Mouse (Mus musculus): ENCODE results near the gene Usp16. TPM values are rescaled to one million over a fixed set of nuclear protein-coding genes. Genes with fewer than 3 reads are reported as not detected.
"Not testable (repeated sequence)": the region's sequence is repeated elsewhere in the genome, so short reads cannot be mapped to it uniquely, and the experiment has no call there.

Usp16 gene
- polyA plus RNA-seq, 1 experiment = 69.2 TPM

- no peak for DNase-seq (ENCODE audit: extremely low spot score in 1 of 2, low spot score in 1 of 2)
Measured at GRCm38 (mm10) chr16:87484367-87484766, 29.9 kb downstream of the Usp16 start.

- no peak for DNase-seq (ENCODE audit: extremely low spot score in 1 of 2, low spot score in 1 of 2)
Measured at GRCm38 (mm10) chr16:87486739-87487138, 32.2 kb downstream of the Usp16 start.

- DNase-seq (ENCODE audit: extremely low spot score in 1 of 2, low spot score in 1 of 2) = no peak
Measured at GRCm38 (mm10) chr16:87488605-87489004, 34.1 kb downstream of the Usp16 start.

GRCm38 (mm10) chr16:87492191-87492792, 37.8 kb downstream of the Usp16 start:
- not testable (repeated sequence) for DNase-seq (ENCODE audit: extremely low spot score in 1 of 2, low spot score in 1 of 2)

- DNase-seq (ENCODE audit: extremely low spot score in 1 of 2, low spot score in 1 of 2) = no peak
Measured at GRCm38 (mm10) chr16:87494955-87495655, 40.6 kb downstream of the Usp16 start.

- peak; percentile 94 to 98 for DNase-seq (ENCODE audit: extremely low spot score in 1 of 2, low spot score in 1 of 2)
Measured at GRCm38 (mm10) chr16:87495716-87496447, 41.4 kb downstream of the Usp16 start, which contains the start of gene Cct8. Gene Cct8, minus strand, starts transcription at chr16:87495873.

GRCm38 (mm10) chr16:87496728-87497127, 42.2 kb downstream of the Usp16 start:
- DNase-seq (ENCODE audit: extremely low spot score in 1 of 2, low spot score in 1 of 2) = no peak

- no peak for DNase-seq (ENCODE audit: extremely low spot score in 1 of 2, low spot score in 1 of 2)
Measured at GRCm38 (mm10) chr16:87497171-87497570, 42.7 kb downstream of the Usp16 start.

GRCm38 (mm10) chr16:87499556-87499955, 45.1 kb downstream of the Usp16 start:
- DNase-seq (ENCODE audit: extremely low spot score in 1 of 2, low spot score in 1 of 2) = no peak

- no peak for DNase-seq (ENCODE audit: extremely low spot score in 1 of 2, low spot score in 1 of 2)
Measured at GRCm38 (mm10) chr16:87501304-87502078, 47.0 kb downstream of the Usp16 start.

- no peak for DNase-seq (ENCODE audit: extremely low spot score in 1 of 2, low spot score in 1 of 2)
Measured at GRCm38 (mm10) chr16:87511706-87512105, 57.2 kb downstream of the Usp16 start.

- no peak for DNase-seq (ENCODE audit: extremely low spot score in 1 of 2, low spot score in 1 of 2)
Measured at GRCm38 (mm10) chr16:87512331-87512730, 57.8 kb downstream of the Usp16 start.

- no peak for DNase-seq (ENCODE audit: extremely low spot score in 1 of 2, low spot score in 1 of 2)
Measured at GRCm38 (mm10) chr16:87524228-87524627, 69.7 kb downstream of the Usp16 start.

GRCm38 (mm10) chr16:87527553-87528249, 73.2 kb downstream of the Usp16 start:
- DNase-seq (ENCODE audit: extremely low spot score in 1 of 2, low spot score in 1 of 2) = no peak

GRCm38 (mm10) chr16:87528755-87529154, 74.3 kb downstream of the Usp16 start:
- DNase-seq (ENCODE audit: extremely low spot score in 1 of 2, low spot score in 1 of 2) = no peak

Other genes with a start within 250 kb of the Usp16 start
- 18.1 and 22.9 TPM in 2 replicates for gene N6amt1, start 100.5 kb upstream of the Usp16 start, polyA plus RNA-seq (2012; rRNA removed)
- gene Ltn1, start 22.1 kb upstream of the Usp16 start, polyA plus RNA-seq (2012; rRNA removed) = 15.7 and 17.2 TPM in 2 replicates
- gene Rwdd2b, start 14.1 kb upstream of the Usp16 start, polyA plus RNA-seq (2012; rRNA removed) = 10.5 and 11.6 TPM in 2 replicates
- gene Cct8, start 41.2 kb downstream of the Usp16 start, polyA plus RNA-seq (2012; rRNA removed) = 131 and 149 TPM in 2 replicates
- gene Map3k7cl, start 98.6 kb downstream of the Usp16 start, polyA plus RNA-seq (2012; rRNA removed) = 1.3 and 1.7 TPM in 2 replicates
- 8.3 and 9.5 TPM in 2 replicates for gene Bach1, start 244.2 kb downstream of the Usp16 start, polyA plus RNA-seq (2012; rRNA removed)